In genomic region chr1:168386159-168386558, GRCm38 (mm10) we compare ENCODE assay signal across 21 mouse cellular contexts. TPM values are rescaled to one million over a fixed set of nuclear protein-coding genes. Genes with fewer than 3 reads are reported as not detected.
DNase-seq lines count a peak whose midpoint lies in the region; ATAC-seq and TF ChIP-seq lines count a peak whose summit lies in the region.
"Had no signal": no experiment of that assay in that cellular context is flagged by ENCODE, and none has a peak within 500 bp of the region (broad histone marks: within the 10 kb centered on the region; RNA-seq: fewer than 3 reads in every experiment).

No protein-coding gene starts in this region.

- H3K9me3 ChIP-seq in kidney, embryonic 14.5 days (ENCODE audit: control insufficient read depth, low read length), result no peaks in the 10 kb centered on the region
- H3K9me3 ChIP-seq in limb, embryonic 12.5 days, result no peaks in the 10 kb centered on the region
- H3K9me3 ChIP-seq: liver, embryonic 13.5 days had no signal

- no peak for ATAC-seq in kidney, embryonic 14.5 days (ENCODE audit: low FRiP score, low TSS enrichment)
- ATAC-seq in limb, embryonic 12.5 days (ENCODE audit: insufficient number of reproducible peaks, insufficient read depth, low FRiP score, low TSS enrichment, low read depth), result no peak
- ATAC-seq: activated CD4-positive, CD25-positive, alpha-beta regulatory T cell, adult 4 months; intestine, postnatal 0 days; Patski had no signal

- no peak for TF ChIP-seq POLR2A in embryonic fibroblast, embryonic 13.5 days (IDR thresholded peaks at IDR 0.05; ENCODE audit: low read depth, low read length)

- peaks cover 21% of the 10 kb centered on the region; the same call in 1 of the 2 replicates for H3K36me3 ChIP-seq in kidney, embryonic 14.5 days (ENCODE audit: control insufficient read depth, insufficient read depth, low read length)
- H3K36me3 ChIP-seq in limb, embryonic 12.5 days, result peaks cover 10% of the 10 kb centered on the region; the same call in 1 of the 2 replicates
- H3K36me3 ChIP-seq: liver, embryonic 13.5 days had no signal

- H3K4me1 ChIP-seq in kidney, embryonic 14.5 days (ENCODE audit: control insufficient read depth, insufficient read depth, low read length), result peaks cover 77% of the 10 kb centered on the region
- H3K4me1 ChIP-seq in embryonic fibroblast, embryonic 13.5 days (ENCODE audit: control insufficient read depth, insufficient read depth, low read length), result peaks cover 26% of the 10 kb centered on the region
- peaks cover 75% of the 10 kb centered on the region for H3K4me1 ChIP-seq in limb, embryonic 12.5 days (replicated peaks)

- H3K27me3 ChIP-seq in kidney, embryonic 14.5 days (ENCODE audit: control insufficient read depth, insufficient read depth, low read length), result no peaks in the 10 kb centered on the region
- H3K27me3 ChIP-seq in limb, embryonic 12.5 days, result peaks cover 7% of the 10 kb centered on the region; the same call in 1 of the 2 replicates
- H3K27me3 ChIP-seq: liver, embryonic 13.5 days; Patski had no signal

- 0 out of 2 replicates have a peak overlapping the region, but pooled peaks have one; percentile 7 for H3K9ac ChIP-seq in kidney, embryonic 14.5 days (ENCODE audit: low read depth, low read length)
- H3K9ac ChIP-seq in limb, embryonic 12.5 days (replicated peaks), result no peak overlapping the region
- H3K9ac ChIP-seq: hindbrain, embryonic 14.5 days; liver, embryonic 13.5 days had no signal

- intact Hi-C loops in left cerebral cortex, postnatal 4 days (cut with DNase I), result no loop called here

- no peak overlapping the region for H3K4me3 ChIP-seq in kidney, embryonic 14.5 days (ENCODE audit: low read length)
- no peak overlapping the region for H3K4me3 ChIP-seq in embryonic fibroblast, embryonic 13.5 days (ENCODE audit: insufficient read depth, low read length)
- no peak overlapping the region for H3K4me3 ChIP-seq in limb, embryonic 12.5 days (replicated peaks)
- H3K4me3 ChIP-seq: liver, embryonic 13.5 days had no signal

- WGBS in kidney, embryonic 14.5 days, result 76% methylated on average over 6 of the region's 6 CpGs
- WGBS in limb, embryonic 12.5 days, result 83% methylated on average over 6 of the region's 6 CpGs

- TF ChIP-seq CTCF in embryonic fibroblast, embryonic 13.5 days (IDR thresholded peaks at IDR 0.05; ENCODE audit: borderline replicate concordance, insufficient read depth, low read length), result no peak

- H3K27ac ChIP-seq in kidney, embryonic 14.5 days (ENCODE audit: low read depth, low read length), result peak overlapping the region; percentile 32; the same call in 1 of the 2 replicates
- peak overlapping the region; percentile 9; the same call in 1 of the 2 replicates for H3K27ac ChIP-seq in embryonic fibroblast, embryonic 13.5 days (ENCODE audit: insufficient read depth, low read length)
- no peak overlapping the region for H3K27ac ChIP-seq in limb, embryonic 12.5 days
- H3K27ac ChIP-seq: hindbrain, embryonic 14.5 days; liver, embryonic 13.5 days had no signal

- DNase-seq in kidney, postnatal 4 days, result no peak
- peak; percentile 33 for DNase-seq in right cerebral cortex, postnatal 4 days
- DNase-seq in right cerebral cortex, postnatal 14 days, result no peak
- no peak for DNase-seq in adrenal gland, postnatal 14 days
- no peak for DNase-seq in left cerebral cortex, postnatal 4 days
- DNase-seq: adrenal gland, postnatal 36 days; cerebellum, adult 8-10 months; kidney, postnatal 36 days; layer of hippocampus, postnatal 36 days; liver, embryonic 13.5 days; lung, postnatal 36 days; right cerebral cortex, adult 18-20 months; spleen, adult 18-20 months; thymus, postnatal 36 days had no signal

- no peak overlapping the region for H3K4me2 ChIP-seq in kidney, embryonic 14.5 days (replicated peaks; ENCODE audit: low read depth, low read length)
- peak overlapping the region; percentile 22 for H3K4me2 ChIP-seq in limb, embryonic 12.5 days
- H3K4me2 ChIP-seq: hindbrain, embryonic 14.5 days; liver, embryonic 13.5 days had no signal

RNA-seq across cellular contexts. Expression of gene Pbx1, which starts 45.9 kb away (rescaled TPM):
- 107 and 120 TPM in 2 replicates for polyA plus RNA-seq in kidney, embryonic 14.5 days (2014; fragmentation: Nextera tagmentation; extraction: Ambion mirVana)
- 108 and 117 TPM in 2 replicates for polyA plus RNA-seq in embryonic fibroblast, embryonic 13.5 days (2011; ENCODE audit: insufficient read length, low read depth, missing spikeins)
- 30.9 and 32.9 TPM in 2 replicates for polyA plus RNA-seq in limb, embryonic 12.5 days (2016; fragmentation: Nextera tagmentation; extraction: Ambion mirVana)
- 163 and 168 TPM in 2 replicates for total RNA-seq in adrenal gland, postnatal 14 days (2021)
- 100 to 1,000 TPM; 284 to 303 TPM for total RNA-seq in left cerebral cortex, postnatal 4 days (2021)
